Mouse (Mus musculus): ENCODE measurements around the gene Gsg1.

Gene Gsg1

DNA sequence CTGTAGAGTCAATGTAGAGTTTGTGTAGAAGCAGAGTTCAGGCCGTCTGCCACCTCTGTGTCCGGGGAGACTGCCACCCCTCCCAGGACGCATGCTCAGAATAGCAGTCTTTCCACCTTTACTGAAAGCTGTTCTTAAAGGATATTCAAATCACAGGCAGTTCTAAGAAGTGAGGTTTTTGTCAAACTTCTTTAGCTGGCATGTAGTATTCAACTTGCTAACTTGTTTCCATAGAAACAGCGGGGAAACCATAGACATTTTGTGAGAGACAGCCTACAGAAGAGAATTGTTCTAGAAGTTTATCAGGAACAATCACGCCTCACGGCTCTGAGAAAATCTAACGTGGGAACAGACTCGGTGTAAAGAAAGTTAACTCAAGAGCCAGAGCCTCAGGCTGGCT lies 47.2 kb downstream of the Gsg1 start:
- no peak for DNase-seq (ENCODE audit: low read depth)

- DNase-seq (ENCODE audit: low read depth), result no peak
Observed at GRCm38 (mm10) chr6:135205802-135206201, 48.3 kb downstream of the Gsg1 start.

DNA sequence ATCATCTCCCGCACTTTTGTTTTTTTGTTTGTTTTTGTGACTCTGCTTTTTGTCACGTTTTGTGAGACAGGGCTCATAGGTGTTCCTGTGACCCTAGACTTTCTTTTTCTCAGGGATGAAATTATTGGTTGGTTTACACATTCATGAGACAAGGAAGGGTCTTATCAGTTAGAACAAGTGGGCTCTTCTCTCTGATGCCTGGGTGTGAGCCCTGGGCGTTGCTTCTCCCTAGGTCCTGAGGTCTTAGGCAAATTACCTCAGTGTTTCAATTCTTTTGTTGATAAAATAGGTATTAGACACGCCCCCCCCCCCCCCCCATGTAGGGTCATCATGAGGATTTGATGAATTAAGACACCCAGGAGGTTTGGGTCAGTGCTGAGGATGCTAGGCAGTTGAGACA lies 49.3 kb downstream of the Gsg1 start:
- DNase-seq (ENCODE audit: low read depth), result no peak

GRCm38 (mm10) chr6:135203737-135204136 lies 50.4 kb downstream of the Gsg1 start:
- DNase-seq (ENCODE audit: low read depth), result no peak

GRCm38 (mm10) chr6:135202668-135203067 lies 51.5 kb downstream of the Gsg1 start:
- no peak for DNase-seq (ENCODE audit: low read depth)

- DNase-seq (ENCODE audit: low read depth), result no peak
Observed at GRCm38 (mm10) chr6:135200122-135200957, 53.8 kb downstream of the Gsg1 start.

DNA sequence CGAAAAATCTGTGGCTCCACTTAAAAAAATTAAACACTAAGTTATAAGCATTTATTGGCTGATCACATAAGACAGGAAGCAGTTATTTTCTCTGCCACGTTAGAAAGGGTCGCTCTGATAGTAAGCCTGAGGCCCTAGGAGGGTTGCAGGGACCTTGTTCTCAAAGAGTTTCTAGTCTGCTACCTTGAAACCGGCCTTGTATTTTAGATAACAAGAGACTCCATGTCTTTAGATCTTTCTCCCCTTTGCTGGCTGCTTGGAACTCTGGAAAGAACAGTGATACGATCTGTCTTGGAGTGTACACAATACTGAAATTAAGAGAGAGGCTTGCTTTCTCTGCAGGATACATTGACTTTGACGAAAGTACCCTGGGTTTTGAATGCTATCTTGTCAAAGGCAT lies 55.4 kb downstream of the Gsg1 start:
- no peak for DNase-seq (ENCODE audit: low read depth)

GRCm38 (mm10) chr6:135197921-135198532 lies 56.1 kb downstream of the Gsg1 start, which contains the start of the genes Fam234b and Hebp1:
Gene Fam234b (plus strand): TSS chr6:135197977.
Gene Hebp1 (minus strand): TSS chr6:135198022.
- peak; percentile 72 for DNase-seq (ENCODE audit: low read depth)

- no peak for DNase-seq (ENCODE audit: low read depth)
Observed at GRCm38 (mm10) chr6:135197446-135197845, 56.7 kb downstream of the Gsg1 start.

GRCm38 (mm10) chr6:135196707-135197106 lies 57.4 kb downstream of the Gsg1 start:
- no peak for DNase-seq (ENCODE audit: low read depth)

DNA sequence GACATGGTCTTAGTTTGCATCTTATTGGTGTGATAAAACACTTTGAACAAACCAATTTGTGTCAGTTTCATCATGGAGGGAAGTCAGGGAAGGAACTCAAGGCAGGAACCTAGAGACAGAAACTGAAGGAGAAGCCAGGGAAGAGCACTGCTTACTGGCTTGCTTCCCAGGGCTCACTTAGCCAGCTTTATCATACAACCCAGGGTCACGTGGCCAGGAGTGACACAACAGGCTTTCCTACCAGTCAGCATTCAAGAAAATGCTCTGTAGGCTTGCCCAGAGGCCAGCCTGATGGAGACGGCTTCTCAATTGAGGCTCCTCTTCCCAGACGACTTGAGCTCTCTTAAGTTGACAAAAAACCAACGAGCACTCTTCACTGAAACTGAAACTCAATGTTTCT lies 59.2 kb downstream of the Gsg1 start:
- DNase-seq (ENCODE audit: low read depth), result no peak

GRCm38 (mm10) chr6:135193733-135194132 lies 60.4 kb downstream of the Gsg1 start:
- DNase-seq (ENCODE audit: low read depth), result no peak

GRCm38 (mm10) chr6:135192993-135193392 lies 61.2 kb downstream of the Gsg1 start:
- DNase-seq (ENCODE audit: low read depth), result peak; percentile 56

- DNase-seq (ENCODE audit: low read depth), result peak; percentile 80
Observed at GRCm38 (mm10) chr6:135191906-135192305, 62.2 kb downstream of the Gsg1 start.

DNA sequence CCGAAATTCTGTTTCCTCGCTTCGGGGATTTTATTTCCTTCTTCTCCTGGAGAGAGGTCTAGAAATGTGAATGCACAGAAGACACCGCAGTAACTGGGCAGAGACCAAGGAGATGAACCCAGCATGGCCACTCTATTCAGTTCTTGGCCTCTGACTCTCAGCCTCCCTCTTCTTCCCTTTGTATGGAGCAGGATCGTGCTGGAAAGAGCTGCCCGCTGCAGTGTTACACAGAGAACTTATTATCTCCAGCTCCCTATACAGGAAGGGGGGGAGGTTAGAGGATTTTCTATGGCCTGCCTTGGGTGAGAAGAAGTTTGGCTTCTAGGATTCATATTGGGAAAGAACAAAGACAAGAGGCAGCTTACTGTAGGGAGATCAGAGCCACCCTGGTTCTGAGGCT lies 64.0 kb downstream of the Gsg1 start:
- DNase-seq (ENCODE audit: low read depth), result no peak

DNA sequence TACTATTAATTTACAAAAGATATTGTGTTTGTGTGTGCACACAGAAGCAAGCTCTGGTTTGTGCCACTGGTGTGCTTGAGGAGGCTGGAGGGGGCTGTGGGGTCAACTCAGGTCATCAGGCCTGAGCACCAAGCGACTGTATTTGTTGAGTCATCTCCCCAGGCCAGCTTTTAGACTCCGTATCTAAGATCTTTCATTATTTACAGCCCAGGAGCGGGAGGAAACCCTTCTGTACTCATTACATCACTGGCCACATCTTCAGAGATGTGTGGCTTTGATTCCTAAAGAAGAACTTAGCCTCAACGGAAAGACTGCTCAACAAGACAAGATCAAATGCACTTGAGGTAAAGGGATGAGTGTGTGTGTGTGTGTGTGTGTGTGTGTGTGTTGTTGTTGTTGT lies 65.5 kb downstream of the Gsg1 start:
- DNase-seq (ENCODE audit: low read depth), result no peak

Measured in NIH3T3 (cell line).